In genomic region chr5:112643533-112644272, GRCm38 (mm10) we compare ENCODE assay signal across 9 mouse cellular contexts.
A peak's percentile ranks its signal among the peaks of the same experiment; 100 is the strongest.
DNase-seq lines count a peak whose midpoint lies in the region; ATAC-seq lines count a peak whose summit lies in the region.
"Had no signal": no experiment of that assay in that cellular context is flagged by ENCODE, and none has a peak within 500 bp of the region (broad histone marks: within the 10 kb centered on the region; RNA-seq: fewer than 3 reads in every experiment).

No protein-coding gene starts in this region.

- WGBS in liver, embryonic 12.5 days (ENCODE audit: insufficient replicate concordance), result 39% methylated on average over 20 of the region's 20 CpGs
- 38% methylated on average over 20 of the region's 20 CpGs for WGBS in embryonic facial prominence, embryonic 14.5 days
- 59% methylated on average over 20 of the region's 20 CpGs for WGBS in limb, embryonic 13.5 days
- WGBS in neural tube, embryonic 13.5 days, result 28% methylated on average over 20 of the region's 20 CpGs

- no peak overlapping the region for H3K9ac ChIP-seq in liver, embryonic 12.5 days
- H3K9ac ChIP-seq in embryonic facial prominence, embryonic 14.5 days (ENCODE audit: low read depth, low read length), result no peak overlapping the region
- H3K9ac ChIP-seq in limb, embryonic 13.5 days, result peak overlapping the region; percentile 35; the same call in 1 of the 2 replicates
- H3K9ac ChIP-seq in neural tube, embryonic 13.5 days, result 0 out of 2 replicates have a peak overlapping the region, but pooled peaks have one; percentile 2
- H3K9ac ChIP-seq: embryonic facial prominence, embryonic 15.5 days had no signal

- H3K9me3 ChIP-seq in liver, embryonic 12.5 days (replicated peaks), result peaks cover 10% of the 10 kb centered on the region; the same call in 1 of the 2 replicates
- no peaks in the 10 kb centered on the region for H3K9me3 ChIP-seq in embryonic facial prominence, embryonic 14.5 days (ENCODE audit: control insufficient read depth, low read length)
- 0 out of 2 replicates have a peak, but pooled peaks cover 4% of the 10 kb centered on the region for H3K9me3 ChIP-seq in limb, embryonic 13.5 days
- no peaks in the 10 kb centered on the region; the same call in 1 of the 2 replicates for H3K9me3 ChIP-seq in neural tube, embryonic 13.5 days
- H3K9me3 ChIP-seq: embryonic facial prominence, embryonic 15.5 days had no signal

- H3K36me3 ChIP-seq in liver, embryonic 12.5 days, result no peaks in the 10 kb centered on the region
- no peaks in the 10 kb centered on the region for H3K36me3 ChIP-seq in embryonic facial prominence, embryonic 14.5 days (ENCODE audit: control insufficient read depth, insufficient read depth, low read length)
- no peaks in the 10 kb centered on the region for H3K36me3 ChIP-seq in limb, embryonic 13.5 days
- no peaks in the 10 kb centered on the region for H3K36me3 ChIP-seq in neural tube, embryonic 13.5 days
- H3K36me3 ChIP-seq: embryonic facial prominence, embryonic 15.5 days had no signal

- no peak overlapping the region for H3K27ac ChIP-seq in liver, embryonic 12.5 days
- no peak overlapping the region for H3K27ac ChIP-seq in embryonic facial prominence, embryonic 14.5 days (replicated peaks; ENCODE audit: low read depth, low read length)
- no peak overlapping the region for H3K27ac ChIP-seq in limb, embryonic 13.5 days
- peak overlapping the region; percentile 59 for H3K27ac ChIP-seq in neural tube, embryonic 13.5 days (replicated peaks)
- H3K27ac ChIP-seq: embryonic facial prominence, embryonic 15.5 days had no signal

- DNase-seq in liver, result peak; percentile 24
- peak; percentile 41 for DNase-seq in embryonic facial prominence, embryonic 14.5 days (ENCODE audit: low spot score)
- DNase-seq in gastrocnemius, adult 18-20 months (ENCODE audit: low spot score), result no peak
- no peak for DNase-seq in heart, adult 18-20 months
- DNase-seq in kidney, postnatal 14 days, result no peak

- H3K4me3 ChIP-seq in liver, embryonic 12.5 days, result no peak overlapping the region
- H3K4me3 ChIP-seq in embryonic facial prominence, embryonic 14.5 days (ENCODE audit: low read depth, low read length), result no peak overlapping the region
- H3K4me3 ChIP-seq in limb, embryonic 13.5 days, result no peak overlapping the region
- H3K4me3 ChIP-seq in neural tube, embryonic 13.5 days, result no peak overlapping the region
- H3K4me3 ChIP-seq: embryonic facial prominence, embryonic 15.5 days had no signal

- peaks cover 6% of the 10 kb centered on the region for H3K4me1 ChIP-seq in liver, embryonic 12.5 days
- no peaks in the 10 kb centered on the region; the same call in 1 of the 2 replicates for H3K4me1 ChIP-seq in embryonic facial prominence, embryonic 14.5 days (ENCODE audit: control insufficient read depth, insufficient read depth, low read length)
- H3K4me1 ChIP-seq in limb, embryonic 13.5 days, result 0 out of 2 replicates have a peak, but pooled peaks cover 7% of the 10 kb centered on the region
- peaks cover 22% of the 10 kb centered on the region for H3K4me1 ChIP-seq in neural tube, embryonic 13.5 days (replicated peaks)

- no peak for ATAC-seq in liver, embryonic 12.5 days
- 0 out of 2 replicates have a peak, but pooled peaks have one; percentile 57 for ATAC-seq in embryonic facial prominence, embryonic 14.5 days (ENCODE audit: low read depth)
- ATAC-seq in limb, embryonic 13.5 days (ENCODE audit: low FRiP score, low read depth), result no peak
- ATAC-seq in neural tube, embryonic 13.5 days (ENCODE audit: low read depth), result peak; percentile 47; the same call in 1 of the 2 replicates

- H3K4me2 ChIP-seq in liver, embryonic 12.5 days, result no peak overlapping the region
- no peak overlapping the region for H3K4me2 ChIP-seq in embryonic facial prominence, embryonic 14.5 days (ENCODE audit: low read depth, low read length)
- no peak overlapping the region for H3K4me2 ChIP-seq in limb, embryonic 13.5 days (replicated peaks)
- H3K4me2 ChIP-seq in neural tube, embryonic 13.5 days, result peak overlapping the region; percentile 16
- H3K4me2 ChIP-seq: embryonic facial prominence, embryonic 15.5 days had no signal

- H3K27me3 ChIP-seq in liver, embryonic 12.5 days (replicated peaks), result peaks cover 10% of the 10 kb centered on the region; the same call in 1 of the 2 replicates
- H3K27me3 ChIP-seq in embryonic facial prominence, embryonic 14.5 days (replicated peaks; ENCODE audit: control insufficient read depth, insufficient read depth, low read length), result peaks cover 9% of the 10 kb centered on the region; the same call in 1 of the 2 replicates
- H3K27me3 ChIP-seq in limb, embryonic 13.5 days, result peaks cover 23% of the 10 kb centered on the region
- H3K27me3 ChIP-seq in neural tube, embryonic 13.5 days, result no peaks in the 10 kb centered on the region

Comparison
In these comparisons a context has a peak if more than half of its experiments do, and no peak if none do; other contexts are left out.
1. DNase-seq: peak in liver (single experiment) and embryonic facial prominence, embryonic 14.5 days (single experiment); none in gastrocnemius, adult 18-20 months (single experiment), heart, adult 18-20 months (0 of 2) and kidney, postnatal 14 days (single experiment).
2. ATAC-seq: peak in embryonic facial prominence, embryonic 14.5 days (single experiment) and neural tube, embryonic 13.5 days (single experiment); none in liver, embryonic 12.5 days (single experiment) and limb, embryonic 13.5 days (single experiment).
3. H3K9ac ChIP-seq: peak in limb, embryonic 13.5 days (single experiment) and neural tube, embryonic 13.5 days (single experiment); none in liver, embryonic 12.5 days (single experiment) and embryonic facial prominence, embryonic 14.5 days (single experiment).